Mouse (Mus musculus) erythroblast, embryonic 14.5 days (primary cell): ENCODE results near the gene Sec23ip. TPM values are rescaled to one million over a fixed set of nuclear protein-coding genes. Genes with fewer than 3 reads are reported as not detected.

ENCODE experiments used
- H3K27me3 ChIP-seq: 2 replicates; pipeline ENCODE4 v1.6.1; 2012; ENCODE audit warnings: inconsistent platforms; ENCODE audit not compliant: control insufficient read depth
- H3K36me3 ChIP-seq: 2 replicates; pipeline ENCODE4 v1.6.1; 2012; ENCODE audit warnings: mild to moderate bottlenecking, inconsistent platforms; ENCODE audit not compliant: control insufficient read depth
- H3K4me1 ChIP-seq: 2 replicates; pipeline ENCODE4 v1.6.1; 2012; ENCODE audit warnings: inconsistent platforms; ENCODE audit not compliant: control insufficient read depth
- H3K4me3 ChIP-seq: replicated peaks from 2 replicates; pipeline ENCODE3; 2012; ENCODE audit warnings: moderate library complexity, mild to moderate bottlenecking, inconsistent platforms
- H3K9me3 ChIP-seq: 2 replicates; pipeline ENCODE4 v1.6.1; 2012; ENCODE audit warnings: low read length, inconsistent platforms, mixed read lengths; ENCODE audit not compliant: control insufficient read depth
- GATA1 ChIP-seq: IDR thresholded peaks from 2 replicates; pipeline ENCODE4 v1.6.1; 2012; ENCODE audit warnings: low read length, inconsistent platforms, mixed read lengths
- TAL1 ChIP-seq: IDR thresholded peaks from 3 replicates; pipeline ENCODE4 v1.6.1; 2012; ENCODE audit warnings: low read length, inconsistent platforms, mixed read lengths
- polyA plus RNA-seq: library from polyadenylated mRNA; stranded (reverse); fragments of >175 nt; gene quantifications from 2 replicates; pipeline ENCODE4 v1.2.3, GENCODE M21; 2012

The Sec23ip gene
- polyA plus RNA-seq, 1 experiment = 0.13 TPM

- Histone ChIP-seq H3K36me3 (no peaks in the 10 kb centered on the region), H3K27me3 (peaks cover 5% of the 10 kb centered on the region), H3K9me3 (no peaks in the 10 kb centered on the region), H3K4me3 (no peak overlapping the region), H3K4me1 (peaks cover 3% of the 10 kb centered on the region; the same call in 1 of the 2 replicates)
- TF ChIP-seq GATA1 (no peak), TAL1 (no peak)
Measured at GRCm38 (mm10) chr7:128833196-128833595, 88.5 kb downstream of the Sec23ip start.

Other genes starting within 250 kb of the Sec23ip start
- gene Bag3, start 221.3 kb upstream of the Sec23ip start, polyA plus RNA-seq = 9.2 and 9.4 TPM in 2 replicates
- 0.02 and 0.05 TPM in 2 replicates for gene Inpp5f, start 133.6 kb upstream of the Sec23ip start, polyA plus RNA-seq
- 0.83 and 1.0 TPM in 2 replicates for gene Mcmbp, start 4.4 kb upstream of the Sec23ip start, polyA plus RNA-seq